Mouse (Mus musculus): ENCODE results near the gene Olfr1104. TPM values are rescaled to one million over a fixed set of nuclear protein-coding genes. Genes with fewer than 3 reads are reported as not detected.

Olfr1104 gene
- total RNA-seq (2014; rRNA removed; ENCODE audit: low replicate concordance) (not detected in 2 replicates), polyA plus RNA-seq (2015; fragmentation: Nextera tagmentation; extraction: Ambion mirVana) (not detected in 2 replicates)

GRCm38 (mm10) chr2:87026980-87027379 is at the start of gene Olfr1104:
Olfr1104 (minus strand) TSS chr2:87027080.
- Histone ChIP-seq H3K9me3 (replicated peaks; ENCODE audit: control insufficient read depth, low read length) (no peaks in the 10 kb centered on the region), H3K4me2 (ENCODE audit: low read depth, low read length) (no peak within 1 kb of the TSS), H3K36me3 (replicated peaks; ENCODE audit: control insufficient read depth, insufficient read depth, low read length) (no peaks in the 10 kb centered on the region), H3K4me3 (ENCODE audit: low read depth, low read length) (no peak within 1 kb of the TSS), H3K27me3 (ENCODE audit: control insufficient read depth, insufficient read depth, low read length) (no peaks in the 10 kb centered on the region), H3K4me1 (ENCODE audit: control insufficient read depth, insufficient read depth) (no peaks in the 10 kb centered on the region), H3K27ac (ENCODE audit: low read depth) (no peak within 1 kb of the TSS), H3K9ac (replicated peaks; ENCODE audit: low read depth, low read length) (no peak within 1 kb of the TSS)
- TF ChIP-seq CTCF (IDR thresholded peaks at IDR 0.05; ENCODE audit: low read depth) (no peak), EP300 (IDR thresholded peaks at IDR 0.05; ENCODE audit: low read depth) (no peak)
- WGBS = 73% methylated on average over 1 of the region's 1 CpGs
- DNase-seq (ENCODE audit: low spot score) (no peak), ATAC-seq (ENCODE audit: insufficient read depth, low read depth) (no peak)

GRCm38 (mm10) chr2:87075717-87076116 is 48.8 kb upstream of the Olfr1104 start, which contains the start of gene Olfr1107:
Olfr1107 (minus strand) TSS chr2:87075817.
- DNase-seq (ENCODE audit: low spot score) (no peak), ATAC-seq (ENCODE audit: insufficient read depth, low read depth) (no peak)
- WGBS = 72% methylated on average over 1 of the region's 1 CpGs
- no peak within 1 kb of the TSS for H3K4me3 ChIP-seq (ENCODE audit: low read depth, low read length)
- H3K36me3 ChIP-seq (replicated peaks; ENCODE audit: control insufficient read depth, insufficient read depth, low read length) = no peaks in the 10 kb centered on the region
- no peaks in the 10 kb centered on the region for H3K9me3 ChIP-seq (replicated peaks; ENCODE audit: control insufficient read depth, low read length)
- H3K27ac ChIP-seq (ENCODE audit: low read depth) = no peak within 1 kb of the TSS
- no peaks in the 10 kb centered on the region for H3K4me1 ChIP-seq (ENCODE audit: control insufficient read depth, insufficient read depth)
- no peak within 1 kb of the TSS for H3K4me2 ChIP-seq (ENCODE audit: low read depth, low read length)
- H3K9ac ChIP-seq (replicated peaks; ENCODE audit: low read depth, low read length) = no peak within 1 kb of the TSS
- TF ChIP-seq EP300 (IDR thresholded peaks at IDR 0.05; ENCODE audit: low read depth) (no peak), CTCF (IDR thresholded peaks at IDR 0.05; ENCODE audit: low read depth) (no peak)
- no peaks in the 10 kb centered on the region for H3K27me3 ChIP-seq (ENCODE audit: control insufficient read depth, insufficient read depth, low read length)

GRCm38 (mm10) chr2:87052173-87052572 is 25.3 kb upstream of the Olfr1104 start, which contains the start of gene Olfr1106:
Olfr1106 (minus strand) TSS chr2:87052273.
- Histone ChIP-seq H3K9me3 (replicated peaks; ENCODE audit: control insufficient read depth, low read length) (no peaks in the 10 kb centered on the region), H3K4me2 (ENCODE audit: low read depth, low read length) (no peak within 1 kb of the TSS), H3K4me3 (ENCODE audit: low read depth, low read length) (no peak within 1 kb of the TSS), H3K27ac (ENCODE audit: low read depth) (no peak within 1 kb of the TSS), H3K9ac (replicated peaks; ENCODE audit: low read depth, low read length) (no peak within 1 kb of the TSS), H3K27me3 (ENCODE audit: control insufficient read depth, insufficient read depth, low read length) (no peaks in the 10 kb centered on the region), H3K36me3 (replicated peaks; ENCODE audit: control insufficient read depth, insufficient read depth, low read length) (no peaks in the 10 kb centered on the region), H3K4me1 (ENCODE audit: control insufficient read depth, insufficient read depth) (no peaks in the 10 kb centered on the region)
- no peak for ATAC-seq (ENCODE audit: insufficient read depth, low read depth)
- 63% methylated on average over 1 of the region's 1 CpGs for WGBS
- no peak for DNase-seq (ENCODE audit: low spot score)
- no peak for TF ChIP-seq EP300 (IDR thresholded peaks at IDR 0.05; ENCODE audit: low read depth)
- TF ChIP-seq CTCF (IDR thresholded peaks at IDR 0.05; ENCODE audit: low read depth) = no peak

DNA sequence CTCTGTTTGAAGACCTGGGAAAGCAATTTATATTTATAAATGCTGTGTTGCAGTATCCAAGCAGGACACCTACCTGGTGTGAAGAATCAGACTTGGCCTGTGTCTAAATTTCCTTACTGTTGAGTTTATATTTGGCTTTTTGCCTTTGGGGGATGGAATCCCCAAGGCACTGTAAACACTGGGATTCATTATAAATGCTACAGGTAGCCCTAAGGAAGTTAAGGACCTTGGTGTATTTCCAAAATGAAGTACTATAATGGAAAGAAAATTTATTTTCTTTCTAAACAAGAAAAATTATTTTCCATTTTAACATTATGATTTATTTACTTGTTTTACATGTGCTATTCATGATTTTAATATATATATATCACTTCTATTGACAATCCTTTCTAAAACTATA is 9.6 kb upstream of the Olfr1104 start, which contains the start of gene Olfr1105:
Gene Olfr1105, minus strand, starts transcription at position 101 of the 400 bp plus-strand sequence.
- Histone ChIP-seq H3K4me1 (ENCODE audit: control insufficient read depth, insufficient read depth) (no peaks in the 10 kb centered on the region), H3K27me3 (ENCODE audit: control insufficient read depth, insufficient read depth, low read length) (no peaks in the 10 kb centered on the region), H3K9me3 (replicated peaks; ENCODE audit: control insufficient read depth, low read length) (no peaks in the 10 kb centered on the region), H3K4me3 (ENCODE audit: low read depth, low read length) (no peak within 1 kb of the TSS), H3K27ac (ENCODE audit: low read depth) (no peak within 1 kb of the TSS), H3K36me3 (replicated peaks; ENCODE audit: control insufficient read depth, insufficient read depth, low read length) (no peaks in the 10 kb centered on the region), H3K4me2 (ENCODE audit: low read depth, low read length) (no peak within 1 kb of the TSS), H3K9ac (replicated peaks; ENCODE audit: low read depth, low read length) (no peak within 1 kb of the TSS)
- ATAC-seq (ENCODE audit: insufficient read depth, low read depth) = no peak
- TF ChIP-seq CTCF (IDR thresholded peaks at IDR 0.05; ENCODE audit: low read depth) (no peak), EP300 (IDR thresholded peaks at IDR 0.05; ENCODE audit: low read depth) (no peak)
- DNase-seq (ENCODE audit: low spot score) = no peak

DNA sequence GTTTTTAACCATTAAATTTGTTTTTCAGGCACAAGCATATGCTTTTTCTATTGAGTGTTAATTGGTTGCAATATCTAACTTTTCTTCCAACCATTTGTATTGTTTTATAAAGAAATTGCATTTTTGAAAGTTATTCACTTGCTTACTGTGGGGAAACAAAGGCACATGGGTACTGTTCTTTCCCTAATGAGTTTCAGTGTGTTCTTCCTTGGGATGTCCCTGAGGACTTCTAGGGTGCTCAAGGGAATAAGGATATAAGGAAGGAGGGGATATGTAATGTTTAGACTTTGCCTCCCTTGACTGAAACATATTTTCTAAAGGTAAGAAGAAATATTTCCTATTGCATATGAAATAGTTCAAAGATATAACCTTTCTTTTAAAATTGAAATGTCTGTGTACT is 28.8 kb downstream of the Olfr1104 start, which contains the start of gene Olfr1102:
Gene Olfr1102, plus strand, starts transcription at position 301 of the 400 bp plus-strand sequence.
- Histone ChIP-seq H3K27ac (ENCODE audit: low read depth) (no peak within 1 kb of the TSS), H3K4me2 (ENCODE audit: low read depth, low read length) (no peak within 1 kb of the TSS), H3K27me3 (ENCODE audit: control insufficient read depth, insufficient read depth, low read length) (no peaks in the 10 kb centered on the region), H3K9ac (replicated peaks; ENCODE audit: low read depth, low read length) (no peak within 1 kb of the TSS), H3K9me3 (replicated peaks; ENCODE audit: control insufficient read depth, low read length) (no peaks in the 10 kb centered on the region), H3K4me3 (ENCODE audit: low read depth, low read length) (no peak within 1 kb of the TSS), H3K36me3 (replicated peaks; ENCODE audit: control insufficient read depth, insufficient read depth, low read length) (no peaks in the 10 kb centered on the region), H3K4me1 (ENCODE audit: control insufficient read depth, insufficient read depth) (no peaks in the 10 kb centered on the region)
- TF ChIP-seq CTCF (IDR thresholded peaks at IDR 0.05; ENCODE audit: low read depth) = no peak
- TF ChIP-seq EP300 (IDR thresholded peaks at IDR 0.05; ENCODE audit: low read depth) = no peak
- no peak for DNase-seq (ENCODE audit: low spot score)
- no peak for ATAC-seq (ENCODE audit: insufficient read depth, low read depth)

DNA sequence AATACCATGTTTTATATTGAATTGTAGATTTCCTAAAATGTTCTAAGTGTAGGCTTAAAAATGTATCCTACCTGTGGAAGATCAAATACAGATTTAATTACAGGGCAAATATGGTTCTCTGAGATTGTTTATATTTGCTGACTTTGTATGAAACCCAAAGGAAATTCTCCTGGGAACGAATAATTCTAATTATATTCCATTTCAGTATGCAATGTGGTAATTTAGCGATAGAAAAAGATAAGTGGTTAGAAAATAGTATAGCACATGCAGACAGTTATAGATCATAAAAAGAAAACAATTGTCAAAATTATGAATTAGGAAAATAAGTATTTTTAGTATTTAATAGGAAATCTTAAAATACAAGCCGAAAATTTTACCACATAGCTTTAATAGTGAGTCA is 35.8 kb downstream of the Olfr1104 start, which contains the start of gene Olfr1101:
Gene Olfr1101, minus strand, starts transcription at position 101 of the 400 bp plus-strand sequence.
- H3K27me3 ChIP-seq (ENCODE audit: control insufficient read depth, insufficient read depth, low read length) = no peaks in the 10 kb centered on the region
- H3K9ac ChIP-seq (replicated peaks; ENCODE audit: low read depth, low read length) = no peak within 1 kb of the TSS
- H3K36me3 ChIP-seq (replicated peaks; ENCODE audit: control insufficient read depth, insufficient read depth, low read length) = no peaks in the 10 kb centered on the region
- H3K4me3 ChIP-seq (ENCODE audit: low read depth, low read length) = no peak within 1 kb of the TSS
- no peak for DNase-seq (ENCODE audit: low spot score)
- 58% methylated on average over 3 of the region's 3 CpGs for WGBS
- no peak within 1 kb of the TSS for H3K27ac ChIP-seq (ENCODE audit: low read depth)
- TF ChIP-seq EP300 (IDR thresholded peaks at IDR 0.05; ENCODE audit: low read depth) (no peak), CTCF (IDR thresholded peaks at IDR 0.05; ENCODE audit: low read depth) (no peak)
- H3K4me1 ChIP-seq (ENCODE audit: control insufficient read depth, insufficient read depth) = no peaks in the 10 kb centered on the region
- H3K4me2 ChIP-seq (ENCODE audit: low read depth, low read length) = no peak within 1 kb of the TSS
- ATAC-seq (ENCODE audit: insufficient read depth, low read depth) = no peak
- H3K9me3 ChIP-seq (replicated peaks; ENCODE audit: control insufficient read depth, low read length) = no peaks in the 10 kb centered on the region
